1 mouse cellular context compared by ENCODE assay signal in the genomic region with DNA sequence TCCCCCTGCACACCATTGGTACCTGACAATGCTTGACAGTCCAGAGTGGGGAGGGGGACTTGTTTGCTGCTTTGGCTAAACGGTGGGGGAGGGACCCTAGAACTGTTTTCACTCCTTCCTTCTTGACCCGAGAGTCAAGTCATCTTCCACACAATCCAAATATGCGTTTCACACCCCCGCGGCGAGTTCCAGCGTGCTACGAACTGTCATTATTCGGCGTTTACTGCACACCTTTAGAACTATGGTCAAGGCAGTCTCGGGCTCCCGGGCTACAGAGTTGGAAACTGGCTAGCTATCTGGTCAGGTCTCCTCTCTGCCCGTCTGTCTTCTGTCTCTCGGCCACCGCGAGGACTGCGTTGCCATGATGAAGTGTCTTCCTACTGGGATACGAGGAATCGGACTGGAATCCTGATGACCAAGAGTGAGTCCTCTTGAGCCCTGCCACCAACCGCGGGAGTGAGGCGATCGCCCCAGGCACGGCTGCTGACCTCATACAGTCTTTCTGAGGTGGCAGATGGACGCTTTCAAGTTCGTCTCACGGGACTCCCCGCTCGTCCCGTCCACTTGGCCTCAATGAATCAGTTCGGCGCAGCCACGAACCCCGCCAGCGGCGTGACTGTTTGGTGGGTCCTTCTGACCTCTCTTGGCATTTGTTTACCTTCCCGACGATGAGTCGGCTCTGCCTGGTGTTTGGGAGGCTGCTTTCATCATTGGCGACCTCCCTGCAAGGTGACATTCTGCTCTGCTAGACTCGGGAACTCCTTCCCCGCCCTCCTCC.
A peak's percentile ranks its signal among the peaks of the same experiment; 100 is the strongest.
TF ChIP-seq lines count a peak whose summit lies in the region.

No protein-coding gene starts in this region.

TF ChIP-seq in MEL, 35 proteins besides CTCF, POLR2A, EP300 and RAD21:
- TF ChIP-seq CHD1 (IDR thresholded peaks at IDR 0.05; ENCODE audit: low read depth, low read length) (peak; percentile 40; the same call in 1 of the 2 replicates), ZNF384 (IDR thresholded peaks at IDR 0.05; ENCODE audit: low read depth, low read length) (no peak), MXI1 (IDR thresholded peaks at IDR 0.05; ENCODE audit: low read depth, low read length) (peak; percentile 63; the same call in 1 of the 2 replicates), MAFK (IDR thresholded peaks at IDR 0.05; ENCODE audit: borderline replicate concordance, low read depth, low read length) (no peak)
